Mouse (Mus musculus) c-Kit-positive CD71-negative TER-119-negative erythroid progenitor cells, embryonic 14.5 days (primary cell): ENCODE measurements around the gene Stox2.

ENCODE experiments used
- DNase-seq: peaks from one replicate; pipeline ENCODE4 v3.0.0-alpha.2; 2013; ENCODE audit warnings: low read depth

Gene Stox2

GRCm38 (mm10) chr8:47409061-47409460, 37.1 kb downstream of the Stox2 start:
- no peak for DNase-seq

DNA sequence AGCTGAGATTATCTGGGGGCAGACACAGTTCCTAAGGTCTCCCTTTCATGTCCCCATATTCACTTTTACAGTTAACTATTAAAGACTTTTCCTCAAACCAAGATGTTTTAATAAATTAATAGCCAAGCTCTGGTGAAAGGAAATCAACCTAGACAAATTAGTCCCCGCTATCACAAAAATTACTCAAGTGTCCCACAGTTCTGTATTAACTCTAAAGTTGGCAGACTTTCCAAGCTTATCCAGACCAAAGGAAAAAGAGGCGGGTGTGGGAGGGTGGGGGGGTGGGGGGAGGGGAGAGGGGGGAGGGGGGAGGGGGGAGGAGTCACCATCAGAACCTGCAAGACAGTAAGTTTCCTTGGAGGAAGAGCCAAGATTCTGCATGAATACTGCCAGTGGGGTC, 41.3 kb downstream of the Stox2 start:
- DNase-seq = no peak

GRCm38 (mm10) chr8:47392927-47393326, 53.2 kb downstream of the Stox2 start:
- no peak for DNase-seq

- no peak for DNase-seq
These were observed 53.9 kb downstream of the Stox2 start for GRCm38 (mm10) chr8:47392290-47392689.

GRCm38 (mm10) chr8:47391844-47392243, 54.3 kb downstream of the Stox2 start:
- no peak for DNase-seq

DNA sequence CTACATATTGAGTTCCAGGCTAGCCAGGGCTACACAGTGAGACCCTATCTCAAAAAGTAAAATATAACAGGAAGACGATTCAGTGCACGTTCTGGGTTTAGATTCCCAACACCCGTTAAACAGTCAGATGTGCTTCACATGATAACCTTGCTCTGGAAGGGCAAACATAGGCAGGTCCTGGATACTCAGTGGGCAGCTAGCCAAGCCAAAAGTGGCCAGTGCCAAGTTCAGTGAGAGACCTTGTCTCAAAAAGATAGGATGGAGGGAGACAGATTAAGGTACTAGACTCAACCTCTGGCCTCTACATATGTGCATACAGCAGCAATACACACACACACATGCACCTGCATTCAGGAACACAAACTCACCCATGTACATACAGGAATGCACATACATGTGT, 56.7 kb downstream of the Stox2 start:
- DNase-seq = no peak

DNA sequence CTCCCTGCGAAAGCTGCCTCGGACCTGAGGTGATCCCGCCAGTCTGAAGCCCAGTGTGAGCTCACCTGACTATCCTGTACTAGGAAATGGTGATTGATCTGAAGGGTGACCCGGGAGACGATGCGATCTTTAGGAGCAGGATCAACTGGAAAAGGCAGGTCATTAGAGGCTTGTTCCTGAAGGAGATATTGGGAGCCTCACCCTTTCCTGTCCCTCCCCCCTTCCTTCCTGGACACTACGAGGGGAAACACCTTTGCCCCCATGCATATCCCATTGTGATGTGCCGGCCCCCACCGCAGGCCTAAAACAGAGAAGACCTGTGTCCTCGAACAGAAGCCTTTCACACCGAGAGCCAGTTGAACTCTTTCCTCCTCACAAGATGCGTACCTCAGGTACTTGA, 58.0 kb downstream of the Stox2 start:
- no peak for DNase-seq

DNA sequence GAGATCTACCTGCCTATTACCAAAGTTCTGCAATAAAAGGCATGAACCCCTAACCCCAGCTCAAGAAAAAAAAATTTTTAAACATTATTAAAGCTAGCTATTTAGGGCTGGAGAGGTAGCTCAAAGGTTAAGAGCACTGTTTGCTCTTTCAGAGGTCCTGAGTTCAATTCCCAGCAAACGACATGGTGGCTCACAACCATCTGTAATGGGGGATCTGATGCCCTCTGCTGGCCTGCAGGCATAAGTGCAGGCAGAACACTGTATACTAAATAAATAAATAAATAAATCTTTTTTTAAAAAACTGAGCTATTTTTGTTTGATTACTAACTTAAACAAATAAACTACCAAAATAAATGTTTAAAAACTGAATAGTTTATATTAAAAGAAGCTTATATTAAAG, 60.4 kb downstream of the Stox2 start:
- DNase-seq = no peak

DNA sequence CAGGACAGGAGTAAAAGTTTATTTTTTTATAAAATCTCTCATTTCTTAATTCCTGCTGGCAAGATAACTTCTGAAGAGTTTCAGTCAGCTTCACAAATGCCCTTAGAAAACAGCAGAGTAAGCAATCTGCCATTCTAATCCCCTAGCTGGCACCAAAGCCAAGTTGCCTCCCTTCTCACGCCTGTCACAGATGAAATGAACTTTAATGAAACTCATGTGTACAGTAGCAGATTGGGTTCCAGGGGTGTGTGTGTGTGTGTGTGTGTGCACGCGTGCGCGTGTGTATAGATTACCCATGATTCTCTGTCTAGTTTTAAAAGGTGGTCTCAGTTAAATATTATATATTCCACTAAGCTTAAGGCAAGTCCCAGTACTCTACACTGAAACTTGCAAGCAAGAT, 62.0 kb downstream of the Stox2 start:
- no peak for DNase-seq

GRCm38 (mm10) chr8:47383632-47384031, 62.5 kb downstream of the Stox2 start:
- DNase-seq = no peak

- DNase-seq = no peak
These were observed 64.9 kb downstream of the Stox2 start for GRCm38 (mm10) chr8:47381216-47381615.

DNA sequence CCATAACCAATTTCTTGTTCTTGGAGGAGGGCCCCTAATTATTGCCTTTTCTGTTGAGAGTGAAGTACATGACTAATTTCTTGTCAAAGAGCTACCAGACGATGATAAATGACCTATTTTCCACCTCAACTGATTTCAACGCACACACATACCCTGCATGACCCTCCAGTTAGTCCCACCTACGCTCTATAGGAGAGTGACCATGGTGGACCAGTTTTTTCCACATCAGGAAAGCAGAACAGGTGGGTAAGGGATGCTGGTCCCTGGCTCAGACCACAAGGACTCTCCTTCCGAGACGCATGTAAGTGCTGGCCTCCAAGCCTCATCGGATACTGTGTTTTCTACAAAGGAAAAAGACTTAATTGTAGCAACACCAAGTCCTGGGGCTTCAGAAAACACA, 65.4 kb downstream of the Stox2 start:
- no peak for DNase-seq

DNA sequence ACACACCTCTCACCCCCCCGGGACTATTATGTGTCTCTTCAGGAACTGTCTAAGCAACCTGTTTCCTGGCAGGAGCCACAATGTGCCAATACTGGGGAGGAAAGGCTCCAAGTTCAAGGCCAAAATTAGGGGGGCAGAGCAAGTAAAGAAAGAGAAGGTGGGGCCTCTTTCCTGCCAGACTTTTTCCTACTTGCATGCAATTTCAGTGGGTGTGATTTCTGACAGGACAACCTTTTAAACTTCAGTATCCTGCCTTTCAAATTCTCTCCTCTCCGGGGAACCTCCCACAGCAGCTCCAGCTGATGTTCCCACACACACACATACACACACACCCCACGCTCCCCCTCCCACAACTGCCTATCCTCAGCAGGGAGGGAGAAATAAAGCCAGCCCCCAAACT, 66.1 kb downstream of the Stox2 start:
- DNase-seq = no peak

DNA sequence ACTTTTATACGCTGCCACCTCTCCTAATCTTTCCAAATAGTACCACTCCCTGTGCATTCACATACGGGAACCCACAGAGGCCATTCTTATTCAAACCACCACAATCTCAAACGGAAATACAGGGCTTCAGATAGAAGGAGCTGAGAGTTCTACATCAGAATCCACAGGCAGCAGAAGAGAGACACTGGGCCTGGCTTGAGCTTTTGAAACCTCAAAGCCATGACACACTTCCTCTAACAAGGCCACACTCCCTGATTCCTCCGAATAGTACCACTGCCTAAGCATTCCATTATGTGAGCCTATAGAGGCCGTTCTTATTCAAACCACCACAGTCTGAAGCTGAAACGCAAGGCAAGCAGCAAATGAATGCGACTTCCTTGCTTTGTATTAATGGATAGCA, 69.5 kb downstream of the Stox2 start:
- DNase-seq = no peak

DNA sequence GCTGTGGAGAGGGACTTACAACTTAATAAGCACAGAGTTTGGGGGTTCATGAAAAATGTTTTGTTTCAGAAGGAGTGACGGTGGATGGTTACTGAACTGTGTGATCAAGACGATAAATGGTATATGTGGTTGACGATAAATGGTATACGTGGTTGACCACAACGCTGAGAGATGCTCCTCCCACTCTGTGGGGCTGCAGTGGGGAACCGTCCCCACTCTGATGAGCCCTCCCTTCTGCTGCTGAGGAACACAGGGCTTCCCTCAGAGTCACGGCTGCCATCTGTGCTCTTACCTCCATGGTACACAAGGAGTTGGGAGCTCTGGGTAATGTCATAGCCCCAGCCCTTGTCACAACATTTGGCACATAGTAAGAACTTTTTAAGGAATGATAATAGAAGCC, 72.4 kb downstream of the Stox2 start:
- DNase-seq = no peak

DNA sequence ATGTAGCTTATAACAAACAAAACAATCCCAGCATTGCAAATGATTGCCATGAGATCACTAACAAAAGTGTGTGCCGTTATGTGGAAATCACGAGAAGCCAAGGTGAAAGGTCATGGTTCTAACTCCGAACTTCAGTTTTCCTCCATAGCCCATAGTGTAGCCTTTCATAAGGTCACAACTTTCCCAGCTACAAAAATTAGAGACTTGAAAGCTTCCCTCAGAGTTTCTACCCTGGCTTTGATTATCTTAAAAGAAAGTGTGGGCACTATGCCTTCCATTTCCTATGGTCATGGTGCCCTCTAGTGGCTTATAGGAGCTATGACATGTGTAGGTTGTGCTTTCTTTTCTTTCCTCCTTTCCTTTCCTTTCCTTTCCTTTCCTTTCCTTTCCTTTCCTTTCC, 74.6 kb downstream of the Stox2 start:
- DNase-seq = peak; percentile 29

- no peak for DNase-seq
These were observed 75.1 kb downstream of the Stox2 start for GRCm38 (mm10) chr8:47371081-47371480.

GRCm38 (mm10) chr8:47370421-47371080, 75.6 kb downstream of the Stox2 start:
- peak; percentile 58 for DNase-seq

DNA sequence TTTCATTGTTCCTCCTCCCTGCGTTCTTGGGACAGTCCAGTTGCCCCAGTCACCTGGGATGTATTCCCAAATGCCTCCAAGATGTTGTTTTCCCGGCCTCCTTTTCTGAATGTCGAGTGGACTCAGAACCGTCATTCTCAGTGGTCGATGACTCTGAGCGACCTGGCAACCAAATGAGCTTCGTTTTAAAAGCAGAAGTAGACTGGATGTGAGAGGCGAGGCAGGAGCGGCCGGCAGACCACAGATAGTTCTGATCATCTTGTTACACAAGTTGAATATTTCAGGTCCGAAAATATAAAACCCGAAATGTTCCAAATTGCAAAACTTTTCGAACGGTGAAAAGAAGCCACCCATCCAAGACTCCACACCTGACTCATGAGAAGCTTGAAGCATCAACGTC, 76.2 kb downstream of the Stox2 start:
- no peak for DNase-seq

- no peak for DNase-seq
These were observed 77.0 kb downstream of the Stox2 start for GRCm38 (mm10) chr8:47369044-47369769.

GRCm38 (mm10) chr8:47367029-47367428, 79.1 kb downstream of the Stox2 start:
- no peak for DNase-seq

GRCm38 (mm10) chr8:47363271-47363670, 82.9 kb downstream of the Stox2 start:
- DNase-seq = no peak

- no peak for DNase-seq
These were observed 90.7 kb downstream of the Stox2 start for GRCm38 (mm10) chr8:47355340-47355906.
